Mouse (Mus musculus): ENCODE measurements at regions not wholly inside any gene's neighbourhood (a gene's known extent, or its start where the extent isn't known, plus 50 kb on each side); places are given as distances from the start of the nearest gene placed in this dataset.
"Not testable (repeated sequence)": the region's sequence is repeated elsewhere in the genome, so short reads cannot be mapped to it uniquely, and the experiment has no call there.

GRCm38 (mm10) chr15:44851346-44852064, 4717.3 kb downstream of the 9330182O14Rik start:
- no peaks in the 10 kb centered on the region for H3K36me3 ChIP-seq
- 11% methylated on average over 5 of the region's 5 CpGs for WGBS
- 0 out of 2 replicates have a peak, but pooled peaks cover 7% of the 10 kb centered on the region for H3K4me1 ChIP-seq (replicated peaks)
- peak; percentile 93 for ATAC-seq
- H3K27me3 ChIP-seq = no peaks in the 10 kb centered on the region; the same call in 1 of the 2 replicates
- no peak overlapping the region for H3K4me2 ChIP-seq (replicated peaks)
- H3K9ac ChIP-seq (replicated peaks) = no peak overlapping the region
- H3K9me3 ChIP-seq = no peaks in the 10 kb centered on the region
- no peak overlapping the region for H3K4me3 ChIP-seq (replicated peaks)
- peak overlapping the region; percentile 39; the same call in 1 of the 2 replicates for H3K27ac ChIP-seq

- WGBS = 58% methylated on average over 1 of the region's 1 CpGs
- Histone ChIP-seq H3K27me3 (no peaks in the 10 kb centered on the region; the same call in 1 of the 2 replicates), H3K9ac (replicated peaks) (no peak overlapping the region), H3K4me3 (replicated peaks) (no peak overlapping the region), H3K4me1 (replicated peaks) (no peaks in the 10 kb centered on the region), H3K9me3 (no peaks in the 10 kb centered on the region), H3K36me3 (no peaks in the 10 kb centered on the region), H3K4me2 (replicated peaks) (no peak overlapping the region), H3K27ac (no peak overlapping the region)
- ATAC-seq = no peak
Observed at GRCm38 (mm10) chr15:44857080-44857479, 4722.9 kb downstream of the 9330182O14Rik start.

GRCm38 (mm10) chr15:44859369-44859768, 4725.2 kb downstream of the 9330182O14Rik start:
- Histone ChIP-seq H3K36me3 (no peaks in the 10 kb centered on the region), H3K4me3 (replicated peaks) (no peak overlapping the region), H3K4me1 (replicated peaks) (no peaks in the 10 kb centered on the region), H3K27me3 (no peaks in the 10 kb centered on the region; the same call in 1 of the 2 replicates), H3K9me3 (no peaks in the 10 kb centered on the region), H3K27ac (no peak overlapping the region), H3K4me2 (replicated peaks) (no peak overlapping the region), H3K9ac (replicated peaks) (no peak overlapping the region)
- ATAC-seq = no peak
- 62% methylated on average over 3 of the region's 3 CpGs for WGBS

- no peaks in the 10 kb centered on the region for H3K36me3 ChIP-seq
- ATAC-seq = 0 out of 2 replicates have a peak, but pooled peaks have one; percentile 56
- H3K4me2 ChIP-seq (replicated peaks) = no peak overlapping the region
- no peaks in the 10 kb centered on the region for H3K4me1 ChIP-seq (replicated peaks)
- no peaks in the 10 kb centered on the region for H3K9me3 ChIP-seq
- H3K9ac ChIP-seq (replicated peaks) = no peak overlapping the region
- no peaks in the 10 kb centered on the region; the same call in 1 of the 2 replicates for H3K27me3 ChIP-seq
- no peak overlapping the region for H3K4me3 ChIP-seq (replicated peaks)
- 53% methylated on average over 1 of the region's 1 CpGs for WGBS
- no peak overlapping the region for H3K27ac ChIP-seq
Observed at GRCm38 (mm10) chr15:44860204-44860806, 4726.1 kb downstream of the 9330182O14Rik start.

GRCm38 (mm10) chr15:44868537-44868936, 4734.4 kb downstream of the 9330182O14Rik start:
- H3K9ac ChIP-seq (replicated peaks) = no peak overlapping the region
- ATAC-seq = no peak
- 94% methylated on average over 3 of the region's 3 CpGs for WGBS
- no peak overlapping the region for H3K27ac ChIP-seq
- H3K27me3 ChIP-seq = no peaks in the 10 kb centered on the region
- no peaks in the 10 kb centered on the region for H3K9me3 ChIP-seq
- H3K4me3 ChIP-seq (replicated peaks) = no peak overlapping the region
- H3K36me3 ChIP-seq = no peaks in the 10 kb centered on the region
- H3K4me1 ChIP-seq (replicated peaks) = no peaks in the 10 kb centered on the region
- H3K4me2 ChIP-seq (replicated peaks) = no peak overlapping the region

GRCm38 (mm10) chr15:44869023-44869422, 4734.9 kb downstream of the 9330182O14Rik start:
- no peak for ATAC-seq
- no peaks in the 10 kb centered on the region for H3K9me3 ChIP-seq
- no peaks in the 10 kb centered on the region for H3K4me1 ChIP-seq (replicated peaks)
- H3K9ac ChIP-seq (replicated peaks) = no peak overlapping the region
- H3K27ac ChIP-seq = no peak overlapping the region
- 82% methylated on average over 4 of the region's 4 CpGs for WGBS
- H3K4me2 ChIP-seq (replicated peaks) = no peak overlapping the region
- H3K36me3 ChIP-seq = no peaks in the 10 kb centered on the region
- H3K27me3 ChIP-seq = no peaks in the 10 kb centered on the region
- no peak overlapping the region for H3K4me3 ChIP-seq (replicated peaks)

- Histone ChIP-seq H3K4me2 (replicated peaks) (no peak overlapping the region), H3K9me3 (no peaks in the 10 kb centered on the region), H3K27me3 (no peaks in the 10 kb centered on the region), H3K4me3 (replicated peaks) (no peak overlapping the region), H3K9ac (replicated peaks) (no peak overlapping the region), H3K36me3 (no peaks in the 10 kb centered on the region), H3K27ac (no peak overlapping the region), H3K4me1 (replicated peaks) (no peaks in the 10 kb centered on the region)
- ATAC-seq = no peak
- 86% methylated on average over 2 of the region's 2 CpGs for WGBS
Observed at GRCm38 (mm10) chr15:44869672-44870071, 4735.5 kb downstream of the 9330182O14Rik start.

- not testable (repeated sequence) for H3K9me3 ChIP-seq; H3K4me2 ChIP-seq (replicated peaks); H3K9ac ChIP-seq (replicated peaks); H3K36me3 ChIP-seq; H3K27ac ChIP-seq; ATAC-seq; H3K27me3 ChIP-seq; H3K4me3 ChIP-seq (replicated peaks); H3K4me1 ChIP-seq (replicated peaks)
- 87% methylated on average over 2 of the region's 3 CpGs for WGBS
Observed at GRCm38 (mm10) chr15:44870934-44871333, 4736.8 kb downstream of the 9330182O14Rik start.

GRCm38 (mm10) chr15:44882219-44882618, 4748.1 kb downstream of the 9330182O14Rik start:
- Histone ChIP-seq H3K9me3 (no peaks in the 10 kb centered on the region), H3K4me1 (replicated peaks) (no peaks in the 10 kb centered on the region), H3K4me2 (replicated peaks) (no peak overlapping the region), H3K27ac (no peak overlapping the region), H3K27me3 (no peaks in the 10 kb centered on the region), H3K4me3 (replicated peaks) (no peak overlapping the region), H3K9ac (replicated peaks) (no peak overlapping the region), H3K36me3 (no peaks in the 10 kb centered on the region)
- WGBS = 88% methylated on average over 4 of the region's 4 CpGs
- no peak for ATAC-seq

GRCm38 (mm10) chr15:44891544-44891943, 4757.4 kb downstream of the 9330182O14Rik start:
- H3K4me3 ChIP-seq (replicated peaks) = no peak overlapping the region
- no peak overlapping the region for H3K27ac ChIP-seq
- H3K36me3 ChIP-seq = no peaks in the 10 kb centered on the region
- H3K4me2 ChIP-seq (replicated peaks) = no peak overlapping the region
- ATAC-seq = no peak
- H3K9me3 ChIP-seq = no peaks in the 10 kb centered on the region
- WGBS = 37% methylated on average over 1 of the region's 1 CpGs
- no peak overlapping the region for H3K9ac ChIP-seq (replicated peaks)
- no peaks in the 10 kb centered on the region for H3K27me3 ChIP-seq
- no peaks in the 10 kb centered on the region for H3K4me1 ChIP-seq (replicated peaks)

GRCm38 (mm10) chr15:44896220-44896619, 4762.1 kb downstream of the 9330182O14Rik start:
- Histone ChIP-seq H3K4me1 (replicated peaks) (no peaks in the 10 kb centered on the region), H3K9me3 (no peaks in the 10 kb centered on the region), H3K9ac (replicated peaks) (no peak overlapping the region), H3K27me3 (no peaks in the 10 kb centered on the region), H3K4me3 (replicated peaks) (no peak overlapping the region), H3K36me3 (no peaks in the 10 kb centered on the region), H3K4me2 (replicated peaks) (no peak overlapping the region), H3K27ac (no peak overlapping the region)
- ATAC-seq = no peak
- WGBS = 80% methylated on average over 1 of the region's 1 CpGs

- 84% methylated on average over 1 of the region's 1 CpGs for WGBS
- Histone ChIP-seq H3K4me3 (replicated peaks) (no peak overlapping the region), H3K4me2 (replicated peaks) (no peak overlapping the region), H3K9ac (replicated peaks) (no peak overlapping the region), H3K27me3 (no peaks in the 10 kb centered on the region), H3K27ac (no peak overlapping the region), H3K36me3 (no peaks in the 10 kb centered on the region), H3K4me1 (replicated peaks) (no peaks in the 10 kb centered on the region), H3K9me3 (no peaks in the 10 kb centered on the region)
- ATAC-seq = no peak
Observed at GRCm38 (mm10) chr15:44897572-44897971, 4763.4 kb downstream of the 9330182O14Rik start.

Measured in midbrain, embryonic 13.5 days (tissue).